Mouse (Mus musculus) T-cell, adult 2 months (primary cell): ENCODE results near the gene Wdfy1.

ENCODE experiments used
- DNase-seq: peaks from one replicate; pipeline ENCODE4 v3.0.0; 2022; ENCODE audit warnings: low spot score

Gene Wdfy1

DNA sequence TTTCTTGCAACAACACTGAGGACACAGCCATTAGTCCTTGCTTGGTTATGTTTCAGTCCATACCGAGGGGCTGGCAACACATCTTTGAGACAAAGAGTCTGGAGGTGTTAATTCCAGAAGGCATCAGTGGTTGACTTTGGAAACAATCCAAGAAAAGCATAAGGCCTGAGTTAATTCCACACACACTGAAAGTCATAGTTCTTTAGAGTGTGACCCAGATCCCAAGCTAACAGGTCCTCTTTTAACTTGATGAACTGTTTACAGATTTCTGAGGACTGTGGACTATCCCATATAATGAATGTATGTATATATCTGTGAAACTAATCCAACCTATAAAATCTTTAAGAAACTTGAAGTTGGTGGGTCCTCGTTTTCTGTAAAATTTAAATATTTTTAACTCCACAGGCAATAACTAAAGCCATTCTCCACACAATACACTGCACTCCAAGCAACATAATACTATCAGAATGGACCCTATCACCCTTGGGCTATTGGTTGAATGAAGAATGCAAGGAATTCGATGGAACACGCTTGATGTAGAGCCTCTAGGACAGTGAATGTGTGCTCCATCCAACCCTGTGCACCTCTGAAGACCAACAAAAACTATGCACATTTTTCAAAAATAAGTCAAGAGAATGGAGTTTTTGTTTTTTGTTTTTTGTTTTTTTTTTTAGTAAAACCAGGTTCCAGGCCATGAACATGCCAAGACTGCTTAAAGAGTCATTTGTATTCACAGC lies 120.0 kb downstream of the Wdfy1 start:
- DNase-seq: no peak

GRCm38 (mm10) chr1:79654948-79655347 lies 121.0 kb downstream of the Wdfy1 start:
- DNase-seq: no peak
